Mouse (Mus musculus): Measurements from ENCODE around the gene Akr7a5.
A peak's percentile ranks its signal among the peaks of the same experiment; 100 is the strongest.

Gene Akr7a5

GRCm38 (mm10) chr4:139301780-139302179 lies 8.8 kb upstream of the Akr7a5 start:
- DNase-seq, result no peak

- no peak for DNase-seq
These were observed 8.3 kb upstream of the Akr7a5 start for GRCm38 (mm10) chr4:139302241-139302640.

GRCm38 (mm10) chr4:139305521-139305920 lies 5.0 kb upstream of the Akr7a5 start:
- DNase-seq, result no peak

GRCm38 (mm10) chr4:139307916-139308315 lies 2.6 kb upstream of the Akr7a5 start:
- DNase-seq, result no peak

- no peak for DNase-seq
These were observed 893 bp upstream of the Akr7a5 start for GRCm38 (mm10) chr4:139309651-139310050.

GRCm38 (mm10) chr4:139310899-139311701 lies 556 bp downstream of the Akr7a5 start:
- DNase-seq, result no peak

GRCm38 (mm10) chr4:139311707-139312106 lies 1.2 kb downstream of the Akr7a5 start:
- DNase-seq, result no peak

- no peak for DNase-seq
These were observed 2.1 kb downstream of the Akr7a5 start for GRCm38 (mm10) chr4:139312632-139313031.

- no peak for DNase-seq
These were observed 7.9 kb downstream of the Akr7a5 start for GRCm38 (mm10) chr4:139318449-139318848.

- DNase-seq, result no peak
These were observed 9.2 kb downstream of the Akr7a5 start for GRCm38 (mm10) chr4:139319740-139320139.

GRCm38 (mm10) chr4:139330605-139331004 lies 20.1 kb downstream of the Akr7a5 start:
- DNase-seq, result peak; percentile 69 to 79

GRCm38 (mm10) chr4:139334631-139335295 lies 24.2 kb downstream of the Akr7a5 start:
- DNase-seq, result no peak

GRCm38 (mm10) chr4:139335507-139335906 lies 25.0 kb downstream of the Akr7a5 start:
- DNase-seq, result no peak

GRCm38 (mm10) chr4:139336822-139337483 lies 26.4 kb downstream of the Akr7a5 start:
- peak; percentile 50 to 56 for DNase-seq

- no peak for DNase-seq
These were observed 27.6 kb downstream of the Akr7a5 start for GRCm38 (mm10) chr4:139338145-139338544.

- no peak for DNase-seq
These were observed 30.3 kb downstream of the Akr7a5 start for GRCm38 (mm10) chr4:139340835-139341234.

GRCm38 (mm10) chr4:139341556-139342233 lies 31.2 kb downstream of the Akr7a5 start:
- DNase-seq, result no peak

GRCm38 (mm10) chr4:139343718-139344117 lies 33.2 kb downstream of the Akr7a5 start:
- no peak for DNase-seq

- no peak for DNase-seq
These were observed 35.0 kb downstream of the Akr7a5 start for GRCm38 (mm10) chr4:139345416-139346019.

GRCm38 (mm10) chr4:139351931-139352711 lies 41.6 kb downstream of the Akr7a5 start, which contains the start of the genes Mrto4, Emc1 and Ubr4:
Gene Mrto4, minus strand, starts transcription at chr4:139352576.
Gene Emc1, plus strand, starts transcription at chr4:139352587.
Gene Ubr4, plus strand, starts transcription at chr4:139352609.
- peak; percentile 68 to 74 for DNase-seq

GRCm38 (mm10) chr4:139352832-139353231 lies 42.3 kb downstream of the Akr7a5 start:
- no peak for DNase-seq

GRCm38 (mm10) chr4:139357211-139357610 lies 46.7 kb downstream of the Akr7a5 start:
- no peak for DNase-seq

Data from thymus, adult 18-20 months (tissue).